Mouse (Mus musculus): ENCODE data around the gene Vmo1. TPM values are rescaled to one million over a fixed set of nuclear protein-coding genes. Genes with fewer than 3 reads are reported as not detected.
"Not testable (repeated sequence)": the region's sequence is repeated elsewhere in the genome, so short reads cannot be mapped to it uniquely, and the experiment has no call there.

Gene Vmo1
- total RNA-seq (2017), result not detected in 2 replicates

DNA sequence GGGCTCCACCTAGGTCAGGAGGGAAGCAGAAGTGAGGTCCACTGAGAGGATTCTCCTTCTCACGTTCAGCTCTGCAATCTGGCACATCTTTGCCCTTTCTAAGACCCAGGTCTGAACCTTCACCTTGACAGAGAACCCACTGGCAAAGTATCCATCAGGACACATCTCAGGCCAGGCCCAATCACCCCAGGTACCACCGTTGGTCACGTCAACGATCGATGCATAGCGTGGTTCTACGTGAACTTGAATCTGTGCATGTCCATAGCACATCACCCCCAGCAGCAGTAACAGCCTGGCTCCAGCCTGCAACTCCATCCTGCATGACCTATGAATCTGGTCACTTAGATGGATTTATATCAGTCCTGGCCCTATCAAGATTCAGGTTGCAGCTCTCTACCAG, at the start of gene Vmo1:
Gene Vmo1, minus strand, starts transcription at position 329 of the 400 bp plus-strand sequence.
- ATAC-seq (replicated peaks in 1 of 2; ENCODE audit: insufficient read depth in 1 of 2, low FRiP score in 2 of 2, low TSS enrichment in 1 of 2, low read depth in 1 of 2, poor library complexity in 2 of 2, severe bottlenecking in 2 of 2), result no peak

DNA sequence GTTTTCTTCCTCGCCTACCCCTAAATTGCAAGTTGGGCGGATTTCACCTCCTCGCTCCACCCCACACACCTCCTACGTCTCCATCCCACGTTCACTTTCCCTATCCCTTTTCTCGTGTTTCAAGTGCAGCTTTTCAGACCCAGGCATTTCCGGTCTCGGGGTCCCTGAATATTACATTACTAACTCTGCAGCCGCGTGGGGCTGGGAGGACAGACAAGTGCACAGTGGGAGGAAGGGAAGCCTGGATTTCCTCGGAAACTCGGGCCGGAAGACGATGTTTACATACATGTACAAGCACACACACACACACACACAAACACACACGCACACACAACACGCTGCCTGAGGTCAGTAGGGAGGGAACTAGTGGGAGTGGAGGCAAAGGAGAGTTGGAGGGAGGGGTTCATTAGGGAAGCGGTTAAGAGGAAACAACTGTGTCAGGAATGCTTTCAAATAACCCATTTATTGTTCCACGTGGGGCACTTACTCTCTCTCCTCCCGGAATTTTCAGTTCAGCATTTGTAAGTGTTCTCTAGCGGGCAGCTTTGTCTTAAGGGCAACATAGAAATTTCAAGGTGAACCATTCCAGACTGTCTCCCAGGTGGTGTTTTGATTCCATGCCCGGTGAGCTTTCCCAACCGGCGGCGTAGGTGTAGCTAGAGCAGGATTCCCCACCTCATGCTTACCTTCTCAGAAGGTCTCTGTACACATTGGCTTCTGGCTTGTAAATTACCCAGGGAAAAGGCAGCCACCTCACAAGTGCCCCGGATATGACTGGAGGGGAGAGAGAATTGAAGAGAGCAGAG, 49.3 kb upstream of the Vmo1 start:
- no peak for ATAC-seq (replicated peaks in 1 of 2; ENCODE audit: insufficient read depth in 1 of 2, low FRiP score in 2 of 2, low TSS enrichment in 1 of 2, low read depth in 1 of 2, poor library complexity in 2 of 2, severe bottlenecking in 2 of 2)

DNA sequence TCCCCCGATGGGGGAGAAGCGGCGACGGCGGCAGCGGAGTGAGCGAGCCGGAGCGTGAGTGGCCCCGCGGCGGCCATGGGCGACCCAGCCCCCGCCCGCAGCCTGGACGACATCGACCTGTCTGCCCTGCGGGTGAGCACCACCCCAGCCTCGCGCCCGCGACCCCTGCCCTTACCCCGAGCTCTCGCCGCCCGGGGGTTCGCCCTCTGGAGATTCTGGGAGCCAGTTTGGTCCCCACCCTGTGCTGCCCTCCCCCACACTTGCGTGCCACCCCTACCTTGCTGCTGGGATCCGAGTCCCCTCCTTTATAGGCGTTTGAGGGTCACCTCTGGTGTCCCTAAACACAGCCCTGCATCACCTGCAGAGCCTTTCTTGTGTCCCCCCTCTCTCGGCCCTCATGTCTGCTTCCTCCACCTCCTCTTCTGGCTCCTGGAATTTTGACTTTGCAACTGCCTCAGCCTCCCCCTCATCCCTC, 48.6 kb upstream of the Vmo1 start:
- no peak for ATAC-seq (replicated peaks in 1 of 2; ENCODE audit: insufficient read depth in 1 of 2, low FRiP score in 2 of 2, low TSS enrichment in 1 of 2, low read depth in 1 of 2, poor library complexity in 2 of 2, severe bottlenecking in 2 of 2)

DNA sequence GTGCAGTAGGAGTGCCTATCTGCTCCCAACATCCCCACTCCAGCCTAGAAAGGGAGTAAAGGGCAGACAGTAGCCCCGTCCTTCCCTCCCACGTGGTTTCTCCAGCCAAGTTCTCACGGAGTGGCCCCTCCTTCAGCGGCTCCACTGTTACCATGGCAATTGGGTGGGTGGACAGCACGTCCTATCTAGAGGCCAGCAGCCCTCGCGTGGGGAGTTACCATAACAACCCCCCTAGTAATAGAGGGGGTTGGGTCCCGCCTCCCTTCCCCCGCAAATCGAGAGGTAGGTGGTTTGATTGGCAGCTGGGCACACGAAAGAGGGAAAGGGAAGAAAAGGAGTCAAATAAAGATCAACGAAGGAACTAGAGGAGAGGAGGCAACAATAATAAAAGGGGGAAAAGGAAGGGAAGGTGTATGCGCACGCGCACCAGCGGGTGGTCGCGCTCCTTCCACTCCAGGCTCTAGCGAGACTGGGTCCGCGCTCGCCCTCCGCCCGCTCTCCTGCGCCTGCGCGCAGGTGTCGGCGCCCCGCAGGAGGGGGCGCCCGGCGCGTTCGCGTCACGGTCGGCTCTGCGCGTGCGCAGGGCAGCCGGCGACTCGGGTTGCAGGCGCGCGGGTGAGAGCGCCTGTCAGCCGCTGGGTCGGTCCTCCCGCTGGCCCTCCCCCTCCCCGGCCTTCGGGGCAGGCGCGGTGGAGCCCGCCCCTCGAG, 48.0 kb upstream of the Vmo1 start, which contains the start of gene Mink1:
Gene Mink1, plus strand, starts transcription at position 595 of the 708 bp plus-strand sequence.
- ATAC-seq (replicated peaks in 1 of 2; ENCODE audit: insufficient read depth in 1 of 2, low FRiP score in 2 of 2, low TSS enrichment in 1 of 2, low read depth in 1 of 2, poor library complexity in 2 of 2, severe bottlenecking in 2 of 2), result peak; percentile 42 to 55

DNA sequence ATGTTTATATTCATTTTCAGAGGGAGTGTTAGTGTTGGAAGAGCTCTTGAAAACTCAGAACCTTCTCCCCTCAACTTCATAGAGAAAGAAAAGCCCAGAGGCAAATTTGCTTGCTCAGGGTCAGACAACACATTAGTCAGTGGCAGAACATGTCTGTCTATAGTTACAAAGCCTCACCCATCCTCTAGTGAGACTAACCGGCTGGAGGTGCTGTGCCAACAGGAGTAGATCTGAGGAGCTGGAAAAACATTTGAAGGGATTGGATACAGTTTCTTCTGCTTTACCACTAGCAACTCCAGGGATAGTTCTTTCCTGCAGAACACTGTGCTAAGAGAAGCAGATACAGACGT, 47.5 kb upstream of the Vmo1 start:
- no peak for ATAC-seq (replicated peaks in 1 of 2; ENCODE audit: insufficient read depth in 1 of 2, low FRiP score in 2 of 2, low TSS enrichment in 1 of 2, low read depth in 1 of 2, poor library complexity in 2 of 2, severe bottlenecking in 2 of 2)

DNA sequence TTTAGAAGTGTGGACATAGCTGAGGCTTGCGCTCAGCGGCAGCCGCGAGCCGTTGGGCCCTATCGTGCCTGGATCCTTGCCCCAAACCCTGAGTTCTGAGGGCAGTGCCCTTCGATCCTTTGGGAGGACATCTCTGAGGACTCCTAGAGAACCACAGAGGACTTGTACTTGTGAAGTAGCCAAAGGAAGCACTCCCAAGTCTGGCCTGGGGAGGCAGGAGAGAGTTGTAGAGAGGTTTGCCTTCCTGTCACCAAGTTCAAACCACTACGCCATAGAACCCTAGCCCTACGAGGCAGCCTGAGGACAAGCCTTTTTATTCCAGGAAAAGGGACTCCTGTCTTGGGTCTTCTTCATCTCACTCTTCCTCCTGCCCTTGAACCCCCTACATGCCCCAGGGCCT, 43.1 kb upstream of the Vmo1 start:
- ATAC-seq (replicated peaks in 1 of 2; ENCODE audit: insufficient read depth in 1 of 2, low FRiP score in 2 of 2, low TSS enrichment in 1 of 2, low read depth in 1 of 2, poor library complexity in 2 of 2, severe bottlenecking in 2 of 2), result no peak

DNA sequence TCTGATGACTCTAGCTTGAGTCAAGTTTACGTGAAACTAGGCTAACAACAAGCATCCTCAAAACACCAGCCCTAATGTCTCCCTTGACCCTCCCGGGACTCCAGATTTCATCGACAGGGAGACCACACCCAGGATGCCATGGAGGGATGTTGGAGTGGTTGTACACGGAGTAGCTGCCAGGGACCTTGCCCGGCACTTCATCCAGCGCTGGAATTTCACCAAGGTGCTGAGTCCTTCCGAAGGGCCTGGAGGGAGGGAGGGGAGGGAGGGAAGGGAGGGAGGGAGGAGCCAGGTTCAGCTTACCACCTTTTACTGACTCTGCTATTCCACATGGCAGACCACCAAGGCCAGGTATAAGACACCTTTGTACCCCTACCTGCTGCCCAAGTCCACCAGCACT, 39.5 kb upstream of the Vmo1 start:
- no peak for ATAC-seq (replicated peaks in 1 of 2; ENCODE audit: insufficient read depth in 1 of 2, low FRiP score in 2 of 2, low TSS enrichment in 1 of 2, low read depth in 1 of 2, poor library complexity in 2 of 2, severe bottlenecking in 2 of 2)

DNA sequence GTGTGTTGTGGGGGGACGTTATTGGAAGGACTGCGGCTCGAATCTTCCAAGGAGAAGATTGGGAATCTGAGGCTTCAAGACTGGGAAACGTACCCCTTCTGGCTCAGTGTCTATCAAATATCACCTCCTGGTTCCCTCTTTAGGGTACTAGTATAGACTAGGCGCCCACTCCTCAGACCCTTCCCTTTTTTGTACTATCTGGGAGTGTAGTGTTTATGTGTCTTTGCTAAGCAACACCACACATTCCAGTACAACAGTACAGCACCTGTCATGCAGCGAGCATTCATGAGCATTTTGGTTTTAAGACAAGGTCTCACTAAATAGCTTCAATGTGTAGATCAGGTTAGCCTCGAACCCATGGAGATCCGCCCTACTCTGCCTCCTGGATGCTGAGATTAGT, 37.1 kb upstream of the Vmo1 start:
- ATAC-seq (replicated peaks in 1 of 2; ENCODE audit: insufficient read depth in 1 of 2, low FRiP score in 2 of 2, low TSS enrichment in 1 of 2, low read depth in 1 of 2, poor library complexity in 2 of 2, severe bottlenecking in 2 of 2), result no peak

DNA sequence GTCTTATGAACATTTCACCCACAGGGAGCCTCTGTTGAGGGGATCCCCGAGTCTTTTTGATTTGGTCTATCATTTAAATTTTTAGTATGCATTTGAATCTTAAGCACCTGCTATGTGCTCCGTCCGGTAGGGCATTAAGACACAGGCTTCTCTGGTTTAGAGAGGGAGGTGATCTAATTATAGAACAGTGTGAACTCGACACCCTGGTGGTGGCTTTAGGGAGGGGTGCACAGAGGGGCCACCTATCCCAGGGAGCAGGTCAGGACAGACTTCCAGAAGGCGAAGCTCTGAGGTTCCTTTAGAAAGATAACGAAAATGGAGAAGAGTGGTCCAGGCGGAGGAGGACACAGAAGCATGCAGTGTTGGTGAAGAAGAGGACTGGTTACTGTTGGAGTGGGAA, 30.1 kb upstream of the Vmo1 start:
- no peak for ATAC-seq (replicated peaks in 1 of 2; ENCODE audit: insufficient read depth in 1 of 2, low FRiP score in 2 of 2, low TSS enrichment in 1 of 2, low read depth in 1 of 2, poor library complexity in 2 of 2, severe bottlenecking in 2 of 2)

DNA sequence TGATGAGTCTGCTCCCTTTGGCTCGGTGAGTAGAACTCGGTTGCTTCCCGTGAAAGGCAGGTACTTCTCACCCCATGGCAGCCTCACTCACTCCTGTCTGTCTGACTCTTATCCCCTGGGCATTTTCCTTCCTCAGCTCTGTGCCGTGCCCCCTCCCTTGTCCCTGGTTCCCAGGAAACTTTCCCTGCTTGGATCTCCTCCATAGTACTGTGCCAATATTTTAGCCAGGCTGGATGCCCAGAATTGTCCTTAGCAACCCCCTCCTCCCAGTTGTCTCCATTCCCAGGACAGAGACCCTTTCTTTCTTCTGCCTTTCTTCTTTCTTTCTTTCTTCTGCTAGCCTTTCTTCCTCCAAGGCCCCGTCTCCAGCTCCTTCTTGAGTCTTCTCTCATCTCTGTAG, 27.0 kb upstream of the Vmo1 start:
- no peak for ATAC-seq (replicated peaks in 1 of 2; ENCODE audit: insufficient read depth in 1 of 2, low FRiP score in 2 of 2, low TSS enrichment in 1 of 2, low read depth in 1 of 2, poor library complexity in 2 of 2, severe bottlenecking in 2 of 2)

DNA sequence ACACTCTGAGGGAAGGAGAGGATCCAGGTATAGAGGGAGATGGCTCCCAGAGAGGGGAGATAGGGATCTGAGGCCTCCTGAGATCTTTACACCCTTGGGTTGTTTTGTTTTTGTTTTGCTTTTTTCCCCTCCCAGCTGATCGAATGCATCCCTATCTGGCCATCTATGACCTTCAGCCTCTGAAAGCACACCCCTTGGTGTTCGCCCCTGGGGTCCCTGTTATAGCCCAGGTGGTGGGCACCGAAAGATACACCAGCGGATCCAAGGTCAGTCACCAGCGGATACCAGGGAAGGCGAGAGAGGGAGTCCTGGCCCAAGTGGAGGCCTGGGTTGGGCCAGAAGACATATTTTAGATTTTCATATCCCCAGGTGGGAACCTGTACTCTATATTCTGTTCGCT, 26.5 kb upstream of the Vmo1 start:
- no peak for ATAC-seq (replicated peaks in 1 of 2; ENCODE audit: insufficient read depth in 1 of 2, low FRiP score in 2 of 2, low TSS enrichment in 1 of 2, low read depth in 1 of 2, poor library complexity in 2 of 2, severe bottlenecking in 2 of 2)

DNA sequence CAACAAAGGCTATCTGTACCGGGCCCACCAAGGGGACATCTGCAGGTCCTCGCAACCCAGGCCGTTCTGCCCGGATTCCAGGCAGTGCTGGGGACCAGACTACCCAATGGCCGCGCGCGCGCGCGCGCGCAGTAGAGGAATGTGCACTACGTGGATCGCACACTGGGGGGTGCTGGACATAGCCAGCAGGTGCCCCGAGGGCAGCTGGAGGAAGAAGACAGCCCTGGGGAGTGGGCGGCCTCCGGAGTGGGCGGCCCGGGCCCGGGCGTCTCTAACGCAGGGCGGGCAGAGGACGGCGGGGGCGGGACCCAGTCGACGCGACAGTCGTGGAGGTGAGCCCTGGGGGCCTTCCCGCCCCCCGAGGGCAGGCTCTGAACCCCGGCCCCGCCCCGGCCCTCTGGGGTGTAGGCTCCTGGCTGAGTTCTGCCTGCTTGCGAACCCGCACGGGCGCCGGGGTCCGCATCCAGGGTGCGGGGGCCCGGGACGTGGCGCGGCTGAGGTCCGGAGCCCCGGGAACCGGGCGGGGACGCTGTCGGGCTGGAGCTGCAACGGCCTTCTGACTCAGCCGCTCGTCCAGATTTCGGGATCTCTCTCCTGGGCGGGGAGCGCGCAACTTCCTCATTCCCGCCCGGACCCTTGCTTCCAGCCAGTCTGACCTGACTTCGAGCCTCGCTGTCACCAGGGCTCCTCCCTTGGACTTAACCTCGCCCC, 25.6 kb upstream of the Vmo1 start, which contains the start of gene Pld2:
Gene Pld2, plus strand, starts transcription at position 188 of the 711 bp plus-strand sequence.
- ATAC-seq (replicated peaks in 1 of 2; ENCODE audit: insufficient read depth in 1 of 2, low FRiP score in 2 of 2, low TSS enrichment in 1 of 2, low read depth in 1 of 2, poor library complexity in 2 of 2, severe bottlenecking in 2 of 2), result peak; percentile 90 to 91

DNA sequence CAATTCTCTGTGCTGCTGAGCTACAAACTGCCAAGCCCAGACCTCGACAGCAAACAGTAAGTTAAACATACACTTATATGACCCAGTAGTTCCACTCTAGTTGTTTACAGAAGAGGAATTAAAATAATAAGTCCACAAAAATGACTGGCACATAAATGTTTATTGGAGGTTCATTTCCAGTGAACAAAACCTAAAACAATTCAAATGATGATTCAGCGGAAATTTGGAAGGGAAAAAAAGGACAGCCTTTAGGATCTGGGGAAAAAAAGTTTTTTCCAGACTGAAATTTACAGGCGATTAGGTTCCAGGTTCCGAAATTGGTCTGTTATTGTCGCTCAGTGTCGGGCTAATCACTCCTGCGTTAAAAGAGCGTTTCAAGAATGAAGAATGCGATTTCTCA, 25.0 kb upstream of the Vmo1 start:
- no peak for ATAC-seq (replicated peaks in 1 of 2; ENCODE audit: insufficient read depth in 1 of 2, low FRiP score in 2 of 2, low TSS enrichment in 1 of 2, low read depth in 1 of 2, poor library complexity in 2 of 2, severe bottlenecking in 2 of 2)

DNA sequence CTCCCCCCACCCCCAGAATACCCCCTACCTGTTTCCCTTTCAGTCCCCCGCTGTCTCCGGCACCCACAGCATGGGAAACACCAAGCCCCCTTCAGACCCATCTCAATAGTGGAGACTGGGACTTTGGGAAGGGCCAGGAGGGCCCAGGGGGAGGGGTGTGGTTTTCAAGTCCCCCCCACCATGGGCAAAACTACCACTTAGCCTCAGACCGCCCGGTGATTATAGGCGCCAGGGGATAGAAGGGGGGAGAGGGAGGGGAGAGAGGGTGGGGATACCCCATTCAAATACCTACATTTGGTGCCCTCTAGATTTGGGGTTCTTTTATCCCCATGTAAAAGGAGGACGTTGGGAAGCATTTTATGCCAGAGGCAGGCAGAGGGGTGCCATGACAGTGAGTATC, 18.4 kb upstream of the Vmo1 start, which contains the start of gene Gm40193:
Gene Gm40193, minus strand, starts transcription at position 101 of the 400 bp plus-strand sequence.
- no peak for ATAC-seq (replicated peaks in 1 of 2; ENCODE audit: insufficient read depth in 1 of 2, low FRiP score in 2 of 2, low TSS enrichment in 1 of 2, low read depth in 1 of 2, poor library complexity in 2 of 2, severe bottlenecking in 2 of 2)

DNA sequence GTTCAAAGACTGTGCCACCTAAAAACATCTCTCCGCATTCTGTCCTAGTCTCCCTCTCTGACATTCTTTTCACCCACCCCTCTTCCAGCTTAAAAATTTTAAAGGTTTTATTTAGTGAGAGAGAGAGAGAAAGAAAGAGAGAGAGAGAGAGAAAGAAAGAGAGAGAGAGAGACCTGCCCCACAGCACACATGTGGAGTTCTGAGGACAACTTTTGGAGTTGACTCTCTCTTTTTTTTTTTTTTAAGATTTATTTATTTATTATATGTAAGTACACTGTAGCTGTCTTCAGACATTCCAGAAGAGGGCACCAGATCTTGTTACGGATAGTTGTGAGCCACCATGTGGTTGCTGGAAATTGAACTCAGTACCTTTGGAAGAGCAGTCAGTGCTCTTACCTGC, 16.6 kb upstream of the Vmo1 start:
- ATAC-seq (replicated peaks in 1 of 2; ENCODE audit: insufficient read depth in 1 of 2, low FRiP score in 2 of 2, low TSS enrichment in 1 of 2, low read depth in 1 of 2, poor library complexity in 2 of 2, severe bottlenecking in 2 of 2), result not testable (repeated sequence)

DNA sequence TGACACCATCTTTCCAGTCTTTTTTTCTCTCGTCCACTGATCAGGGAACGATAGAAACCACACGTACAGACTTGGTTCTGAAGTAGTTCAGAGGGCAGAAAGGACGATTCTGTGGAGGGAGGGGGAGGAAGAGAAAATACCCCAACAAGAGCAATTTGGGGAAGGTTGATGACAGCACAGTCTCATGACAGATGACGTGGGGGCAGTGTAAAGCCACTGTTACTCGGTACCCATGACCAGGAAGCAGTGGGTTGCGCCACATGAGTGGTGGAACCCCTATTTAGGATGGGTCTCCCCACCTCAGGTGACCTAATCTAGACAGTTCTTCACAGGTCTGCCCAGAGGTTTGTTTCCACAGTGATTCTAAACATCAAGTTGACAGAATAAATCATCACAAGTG, 14.2 kb upstream of the Vmo1 start:
- no peak for ATAC-seq (replicated peaks in 1 of 2; ENCODE audit: insufficient read depth in 1 of 2, low FRiP score in 2 of 2, low TSS enrichment in 1 of 2, low read depth in 1 of 2, poor library complexity in 2 of 2, severe bottlenecking in 2 of 2)

DNA sequence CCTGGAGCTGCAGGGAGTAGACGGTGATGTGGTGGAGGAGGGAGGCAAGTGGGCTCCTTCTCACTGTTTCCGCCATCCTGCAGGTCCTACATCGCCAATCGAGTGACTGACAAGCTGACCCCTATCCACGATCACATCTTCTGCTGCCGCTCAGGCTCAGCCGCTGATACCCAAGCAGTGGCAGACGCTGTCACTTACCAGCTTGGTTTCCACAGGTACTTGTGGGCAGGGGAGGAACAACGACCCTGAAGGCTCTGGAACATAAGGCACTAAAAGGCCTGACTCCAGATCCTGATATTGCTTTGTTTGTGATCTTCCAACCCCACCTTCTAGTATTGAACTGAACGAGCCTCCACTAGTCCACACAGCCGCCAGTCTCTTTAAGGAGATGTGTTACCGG, 11.8 kb upstream of the Vmo1 start:
- ATAC-seq (replicated peaks in 1 of 2; ENCODE audit: insufficient read depth in 1 of 2, low FRiP score in 2 of 2, low TSS enrichment in 1 of 2, low read depth in 1 of 2, poor library complexity in 2 of 2, severe bottlenecking in 2 of 2), result no peak

DNA sequence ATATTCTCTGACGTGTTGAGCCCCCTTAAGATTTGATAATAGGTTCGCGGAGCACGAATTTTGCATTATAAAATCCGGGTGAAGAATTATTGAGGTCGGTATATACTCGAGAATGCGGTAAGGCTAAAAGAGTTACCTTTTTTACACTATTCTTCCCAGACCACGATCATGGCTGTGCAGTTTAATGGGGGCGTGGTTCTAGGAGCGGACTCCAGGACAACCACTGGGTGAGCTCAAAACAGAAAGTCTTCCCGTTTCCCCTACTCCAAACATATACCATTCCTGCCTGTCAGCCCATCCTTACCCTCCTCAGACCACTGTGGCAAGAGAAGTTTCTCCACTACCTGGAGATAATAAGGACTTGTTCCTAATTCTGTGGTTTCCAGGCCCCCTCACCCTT, 11.3 kb upstream of the Vmo1 start:
- ATAC-seq (replicated peaks in 1 of 2; ENCODE audit: insufficient read depth in 1 of 2, low FRiP score in 2 of 2, low TSS enrichment in 1 of 2, low read depth in 1 of 2, poor library complexity in 2 of 2, severe bottlenecking in 2 of 2), result no peak
